Mouse (Mus musculus) megakaryocyte, embryonic 14.5 days (primary cell): ENCODE measurements around the gene Mfsd4b3.

ENCODE experiments used
- FLI1 ChIP-seq: IDR thresholded peaks from 2 replicates; pipeline ENCODE4 v1.6.1; 2012; ENCODE audit warnings: low read length, inconsistent platforms, mixed read lengths
- GATA1 ChIP-seq: IDR thresholded peaks from 3 replicates; pipeline ENCODE4 v1.6.1; 2012; ENCODE audit warnings: mixed read lengths, low read length, inconsistent platforms, borderline replicate concordance

- TF ChIP-seq GATA1 = no peak
- TF ChIP-seq FLI1 = no peak
Measured at GRCm38 (mm10) chr10:39960441-39960822, 479 bp upstream of the Mfsd4b3 start.
